Mouse (Mus musculus): ENCODE measurements around the gene Olfr315. TPM values are rescaled to one million over a fixed set of nuclear protein-coding genes. Genes with fewer than 3 reads are reported as not detected.

Gene Olfr315
- polyA plus RNA-seq, 1 experiment from 2014 or later: 0.13 TPM

Other genes with a start within 250 kb of the Olfr315 start
- 0.30 and 0.46 TPM in 2 replicates for gene Olfr330, start 238.4 kb upstream of the Olfr315 start, polyA plus RNA-seq (2014; fragmentation: Nextera tagmentation; extraction: Ambion mirVana)
- gene Olfr329-ps, start 226.8 kb upstream of the Olfr315 start, polyA plus RNA-seq (2014; fragmentation: Nextera tagmentation; extraction: Ambion mirVana): 0.31 TPM in 1 of 2 replicates, not detected in the other
- gene Olfr328, start 217.6 kb upstream of the Olfr315 start, polyA plus RNA-seq (2014; fragmentation: Nextera tagmentation; extraction: Ambion mirVana): not detected in 2 replicates
- gene Olfr224, start 202.6 kb upstream of the Olfr315 start, polyA plus RNA-seq (2014; fragmentation: Nextera tagmentation; extraction: Ambion mirVana): not detected in 2 replicates
- not detected in 2 replicates for gene Olfr325, start 195.5 kb upstream of the Olfr315 start, polyA plus RNA-seq (2014; fragmentation: Nextera tagmentation; extraction: Ambion mirVana)
- not detected in 2 replicates for gene Olfr324, start 178.1 kb upstream of the Olfr315 start, polyA plus RNA-seq (2014; fragmentation: Nextera tagmentation; extraction: Ambion mirVana)
- gene 2210407C18Rik, start 157.1 kb upstream of the Olfr315 start, polyA plus RNA-seq (2014; fragmentation: Nextera tagmentation; extraction: Ambion mirVana): not detected in 2 replicates
- not detected in 2 replicates for gene Olfr323, start 142.7 kb upstream of the Olfr315 start, polyA plus RNA-seq (2014; fragmentation: Nextera tagmentation; extraction: Ambion mirVana)
- gene Trim58, start 132.7 kb upstream of the Olfr315 start, polyA plus RNA-seq (2014; fragmentation: Nextera tagmentation; extraction: Ambion mirVana): 0.07 and 0.09 TPM in 2 replicates
- not detected in 2 replicates for gene Olfr322, start 114.4 kb upstream of the Olfr315 start, polyA plus RNA-seq (2014; fragmentation: Nextera tagmentation; extraction: Ambion mirVana)
- gene Olfr320, start 92.1 kb upstream of the Olfr315 start, polyA plus RNA-seq (2014; fragmentation: Nextera tagmentation; extraction: Ambion mirVana): not detected in 2 replicates
- 0.33 TPM in 1 of 2 replicates, not detected in the other for gene Olfr319, start 74.0 kb upstream of the Olfr315 start, polyA plus RNA-seq (2014; fragmentation: Nextera tagmentation; extraction: Ambion mirVana)
- not detected in 2 replicates for gene Olfr318, start 49.2 kb upstream of the Olfr315 start, polyA plus RNA-seq (2014; fragmentation: Nextera tagmentation; extraction: Ambion mirVana)
- not detected in 2 replicates for gene Olfr317, start 34.0 kb upstream of the Olfr315 start, polyA plus RNA-seq (2014; fragmentation: Nextera tagmentation; extraction: Ambion mirVana)
- gene Olfr316, start 20.5 kb upstream of the Olfr315 start, polyA plus RNA-seq (2014; fragmentation: Nextera tagmentation; extraction: Ambion mirVana): not detected in 2 replicates
- not detected in 2 replicates for gene Olfr314, start 9.8 kb downstream of the Olfr315 start, polyA plus RNA-seq (2014; fragmentation: Nextera tagmentation; extraction: Ambion mirVana)
- 1.7 and 5.7 TPM in 2 replicates for gene Fam183b, start 28.8 kb downstream of the Olfr315 start, polyA plus RNA-seq (2014; fragmentation: Nextera tagmentation; extraction: Ambion mirVana)
- 0.07 TPM in 1 of 2 replicates, not detected in the other for gene Olfr313, start 41.8 kb downstream of the Olfr315 start, polyA plus RNA-seq (2014; fragmentation: Nextera tagmentation; extraction: Ambion mirVana)
- gene Olfr312, start 56.0 kb downstream of the Olfr315 start, polyA plus RNA-seq (2014; fragmentation: Nextera tagmentation; extraction: Ambion mirVana): not detected in 2 replicates
- 0.08 TPM in 1 of 2 replicates, not detected in the other for gene Olfr311, start 66.1 kb downstream of the Olfr315 start, polyA plus RNA-seq (2014; fragmentation: Nextera tagmentation; extraction: Ambion mirVana)
- gene Gm12258, start 74.0 kb downstream of the Olfr315 start, polyA plus RNA-seq (2014; fragmentation: Nextera tagmentation; extraction: Ambion mirVana): 8.3 and 10.2 TPM in 2 replicates
- 6.4 and 6.7 TPM in 2 replicates for gene 2810021J22Rik, start 94.0 kb downstream of the Olfr315 start, polyA plus RNA-seq (2014; fragmentation: Nextera tagmentation; extraction: Ambion mirVana)
- 5.2 and 6.5 TPM in 2 replicates for gene Zfp39, start 131.0 kb downstream of the Olfr315 start, polyA plus RNA-seq (2014; fragmentation: Nextera tagmentation; extraction: Ambion mirVana)
- gene Btnl10, start 144.7 kb downstream of the Olfr315 start, polyA plus RNA-seq (2014; fragmentation: Nextera tagmentation; extraction: Ambion mirVana): 0.07 TPM in 1 of 2 replicates, not detected in the other
- 256 and 271 TPM in 2 replicates for gene Rnf187, start 165.7 kb downstream of the Olfr315 start, polyA plus RNA-seq (2014; fragmentation: Nextera tagmentation; extraction: Ambion mirVana)
- 14.9 and 20.8 TPM in 2 replicates for gene Hist3h2ba, start 175.7 kb downstream of the Olfr315 start, polyA plus RNA-seq (2014; fragmentation: Nextera tagmentation; extraction: Ambion mirVana)
- gene Hist3h2a, start 181.5 kb downstream of the Olfr315 start, polyA plus RNA-seq (2014; fragmentation: Nextera tagmentation; extraction: Ambion mirVana): 27.6 and 29.7 TPM in 2 replicates
- gene Trim17, start 181.5 kb downstream of the Olfr315 start, polyA plus RNA-seq (2014; fragmentation: Nextera tagmentation; extraction: Ambion mirVana): 0.41 and 0.51 TPM in 2 replicates
- gene Trim11, start 204.9 kb downstream of the Olfr315 start, polyA plus RNA-seq (2014; fragmentation: Nextera tagmentation; extraction: Ambion mirVana): 19.2 and 23.0 TPM in 2 replicates